Comparison of ENCODE assay signal across 17 mouse cellular contexts in genomic region chr10:9534552-9534951, GRCm38 (mm10).
DNase-seq lines count a peak whose midpoint lies in the region; ATAC-seq and TF ChIP-seq lines count a peak whose summit lies in the region.
"Had no signal": no experiment of that assay in that cellular context is flagged by ENCODE, and none has a peak within 500 bp of the region (broad histone marks: within the 10 kb centered on the region; RNA-seq: fewer than 3 reads in every experiment).

No protein-coding gene starts in this region.

- H3K9me3 ChIP-seq in hindbrain, embryonic 12.5 days (replicated peaks) = no peaks in the 10 kb centered on the region
- no peaks in the 10 kb centered on the region for H3K9me3 ChIP-seq in hindbrain, embryonic 10.5 days
- H3K9me3 ChIP-seq in embryonic facial prominence, embryonic 10.5 days = no peaks in the 10 kb centered on the region
- no peaks in the 10 kb centered on the region for H3K9me3 ChIP-seq in forebrain, postnatal 0 days (ENCODE audit: low read length)
- no peaks in the 10 kb centered on the region for H3K9me3 ChIP-seq in midbrain, postnatal 0 days (ENCODE audit: low read length)
- H3K9me3 ChIP-seq in neural tube, embryonic 15.5 days (replicated peaks) = no peaks in the 10 kb centered on the region

- no peak for DNase-seq in hindbrain, embryonic 10.5 days (ENCODE audit: low spot score)
- peak; percentile 38 for DNase-seq in embryonic facial prominence, embryonic 10.5 days (ENCODE audit: low spot score)
- DNase-seq in forebrain, postnatal 0 days = peak; percentile 45
- DNase-seq in midbrain, postnatal 0 days (ENCODE audit: low spot score) = no peak
- DNase-seq: adrenal gland, adult 8-10 months; cerebellum, adult 2 months; gastrocnemius, postnatal 10 days; heart, adult 18-20 months; kidney, adult 2 months; kidney, postnatal 25 days; layer of hippocampus, adult 9-11 months; liver; liver, postnatal 0 days; thymus, postnatal 4 days had no signal

- H3K27ac ChIP-seq in hindbrain, embryonic 12.5 days = no peak overlapping the region
- H3K27ac ChIP-seq in hindbrain, embryonic 10.5 days = no peak overlapping the region
- no peak overlapping the region for H3K27ac ChIP-seq in embryonic facial prominence, embryonic 10.5 days (replicated peaks)
- no peak overlapping the region for H3K27ac ChIP-seq in forebrain, postnatal 0 days (ENCODE audit: low read depth, low read length)
- no peak overlapping the region for H3K27ac ChIP-seq in midbrain, postnatal 0 days (ENCODE audit: low read depth, low read length)
- H3K27ac ChIP-seq in neural tube, embryonic 15.5 days (replicated peaks) = no peak overlapping the region

- H3K4me2 ChIP-seq in hindbrain, embryonic 12.5 days (replicated peaks) = no peak overlapping the region
- no peak overlapping the region for H3K4me2 ChIP-seq in forebrain, postnatal 0 days (ENCODE audit: low read depth)
- H3K4me2 ChIP-seq in midbrain, postnatal 0 days (ENCODE audit: low read depth, low read length, poor library complexity, severe bottlenecking) = no peak overlapping the region
- H3K4me2 ChIP-seq in neural tube, embryonic 15.5 days = no peak overlapping the region

- ATAC-seq in hindbrain, embryonic 12.5 days (ENCODE audit: low FRiP score) = peak; percentile 52; the same call in 1 of the 2 replicates
- peak; percentile 87 for ATAC-seq in forebrain, postnatal 0 days
- ATAC-seq in midbrain, postnatal 0 days (ENCODE audit: low FRiP score) = 0 out of 2 replicates have a peak, but pooled peaks have one; percentile 16
- no peak for ATAC-seq in inflammation-experienced regulatory T-cells, adult 6 months
- ATAC-seq in neural tube, embryonic 15.5 days (ENCODE audit: low FRiP score) = no peak
- ATAC-seq: liver, postnatal 0 days had no signal

- H3K27me3 ChIP-seq in hindbrain, embryonic 12.5 days = no peaks in the 10 kb centered on the region
- H3K27me3 ChIP-seq in hindbrain, embryonic 10.5 days (ENCODE audit: insufficient read depth, poor library complexity, severe bottlenecking) = no peaks in the 10 kb centered on the region
- no peaks in the 10 kb centered on the region for H3K27me3 ChIP-seq in embryonic facial prominence, embryonic 10.5 days (replicated peaks; ENCODE audit: low read depth, poor library complexity, severe bottlenecking)
- H3K27me3 ChIP-seq in forebrain, postnatal 0 days (ENCODE audit: insufficient read depth, low read length) = no peaks in the 10 kb centered on the region
- no peaks in the 10 kb centered on the region for H3K27me3 ChIP-seq in midbrain, postnatal 0 days (ENCODE audit: insufficient read depth, low read length)
- H3K27me3 ChIP-seq in neural tube, embryonic 15.5 days (replicated peaks) = no peaks in the 10 kb centered on the region

- H3K9ac ChIP-seq in hindbrain, embryonic 12.5 days = no peak overlapping the region
- H3K9ac ChIP-seq in forebrain, postnatal 0 days = no peak overlapping the region
- no peak overlapping the region for H3K9ac ChIP-seq in midbrain, postnatal 0 days (replicated peaks; ENCODE audit: low read length, poor library complexity, severe bottlenecking)
- no peak overlapping the region for H3K9ac ChIP-seq in neural tube, embryonic 15.5 days (replicated peaks)
- H3K9ac ChIP-seq: liver, postnatal 0 days had no signal

- no peak for TF ChIP-seq CTCF in forebrain, postnatal 0 days (IDR thresholded peaks at IDR 0.05; ENCODE audit: low read depth)
- no peak for TF ChIP-seq CTCF in midbrain, postnatal 0 days (IDR thresholded peaks at IDR 0.05)

- 55% methylated on average over 8 of the region's 8 CpGs for WGBS in hindbrain, embryonic 12.5 days
- WGBS in hindbrain, embryonic 10.5 days = 68% methylated on average over 8 of the region's 8 CpGs
- 65% methylated on average over 8 of the region's 8 CpGs for WGBS in embryonic facial prominence, embryonic 10.5 days
- 20% methylated on average over 8 of the region's 8 CpGs for WGBS in forebrain, postnatal 0 days
- whole genome bisulfite sequencing in midbrain, postnatal 0 days = 28% methylated on average over 8 of the region's 8 CpGs
- WGBS in neural tube, embryonic 15.5 days = 64% methylated on average over 8 of the region's 8 CpGs

- H3K4me1 ChIP-seq in hindbrain, embryonic 12.5 days = peaks cover 13% of the 10 kb centered on the region
- peaks cover 23% of the 10 kb centered on the region for H3K4me1 ChIP-seq in hindbrain, embryonic 10.5 days (replicated peaks)
- peaks cover 24% of the 10 kb centered on the region for H3K4me1 ChIP-seq in embryonic facial prominence, embryonic 10.5 days
- 0 out of 2 replicates have a peak, but pooled peaks cover 4% of the 10 kb centered on the region for H3K4me1 ChIP-seq in forebrain, postnatal 0 days (ENCODE audit: insufficient read depth)
- no peaks in the 10 kb centered on the region for H3K4me1 ChIP-seq in midbrain, postnatal 0 days (ENCODE audit: insufficient read depth, low read length)
- no peaks in the 10 kb centered on the region for H3K4me1 ChIP-seq in neural tube, embryonic 15.5 days

- H3K4me3 ChIP-seq in hindbrain, embryonic 12.5 days = no peak overlapping the region
- no peak overlapping the region for H3K4me3 ChIP-seq in hindbrain, embryonic 10.5 days
- no peak overlapping the region for H3K4me3 ChIP-seq in embryonic facial prominence, embryonic 10.5 days
- no peak overlapping the region for H3K4me3 ChIP-seq in forebrain, postnatal 0 days (ENCODE audit: low read depth, low read length)
- no peak overlapping the region for H3K4me3 ChIP-seq in midbrain, postnatal 0 days (ENCODE audit: low read depth, low read length)
- H3K4me3 ChIP-seq in neural tube, embryonic 15.5 days (replicated peaks) = no peak overlapping the region

- no peaks in the 10 kb centered on the region for H3K36me3 ChIP-seq in hindbrain, embryonic 12.5 days
- H3K36me3 ChIP-seq in hindbrain, embryonic 10.5 days = no peaks in the 10 kb centered on the region
- no peaks in the 10 kb centered on the region for H3K36me3 ChIP-seq in embryonic facial prominence, embryonic 10.5 days (replicated peaks)
- H3K36me3 ChIP-seq in forebrain, postnatal 0 days (ENCODE audit: insufficient read depth) = no peaks in the 10 kb centered on the region
- no peaks in the 10 kb centered on the region for H3K36me3 ChIP-seq in midbrain, postnatal 0 days (ENCODE audit: insufficient read depth, low read length)
- H3K36me3 ChIP-seq in neural tube, embryonic 15.5 days = no peaks in the 10 kb centered on the region

Comparison
In these comparisons a context has a peak if more than half of its experiments do, and no peak if none do; other contexts are left out.
1. ATAC-seq: peak in hindbrain, embryonic 12.5 days (single experiment), forebrain, postnatal 0 days (single experiment) and midbrain, postnatal 0 days (single experiment); none in inflammation-experienced regulatory T-cells, adult 6 months (single experiment) and neural tube, embryonic 15.5 days (single experiment).
2. DNase-seq: peak in embryonic facial prominence, embryonic 10.5 days (single experiment) and forebrain, postnatal 0 days (single experiment); none in hindbrain, embryonic 10.5 days (single experiment) and midbrain, postnatal 0 days (single experiment).